Mouse (Mus musculus) kidney, postnatal 0 days (tissue): ENCODE data around the gene Zfp385b. TPM values are rescaled to one million over a fixed set of nuclear protein-coding genes. Genes with fewer than 3 reads are reported as not detected.

Source experiments
- ATAC-seq: fragments of 200-750 bp; cut with Nextera tagmentation; replicated peaks from 2 replicates; pipeline ENCODE4 v1.8.0; 2017; ENCODE audit warnings: low read depth, moderate number of reproducible peaks, moderate TSS enrichment, moderate library complexity; ENCODE audit not compliant: low FRiP score
- DNase-seq: peaks from one replicate; pipeline ENCODE4 v3.0.0-alpha.2; 2016; ENCODE audit warnings: low spot score
- H3K27ac ChIP-seq: fragments of 300-500 bp; sonication (generic); 2 replicates; pipeline ENCODE4 v1.5.1; 2014; ENCODE audit warnings: mild to moderate bottlenecking
- H3K27me3 ChIP-seq: fragments of 300-500 bp; sonication (generic); 2 replicates; pipeline ENCODE4 v1.6.1; 2014; ENCODE audit warnings: low read length, mixed read lengths; ENCODE audit not compliant: insufficient read depth
- H3K36me3 ChIP-seq: fragments of 300-500 bp; sonication (generic); 2 replicates; pipeline ENCODE4 v1.6.1; 2014; ENCODE audit warnings: low read length, mixed read lengths; ENCODE audit not compliant: insufficient read depth
- H3K4me1 ChIP-seq: fragments of 300-500 bp; sonication (generic); replicated peaks from 2 replicates; pipeline ENCODE4 v1.6.1; 2014; ENCODE audit warnings: antibody characterized with exemption, low read length, mixed read lengths; ENCODE audit not compliant: insufficient read depth
- H3K4me2 ChIP-seq: fragments of 300-500 bp; sonication (generic); 2 replicates; pipeline ENCODE4 v1.6.1; 2014; ENCODE audit warnings: mild to moderate bottlenecking, low read length, moderate library complexity, mixed read lengths
- H3K4me3 ChIP-seq: fragments of 300-500 bp; sonication (generic); replicated peaks from 2 replicates; pipeline ENCODE4 v1.5.1; 2014; ENCODE audit warnings: low read depth, low read length
- H3K9ac ChIP-seq: fragments of 300-500 bp; sonication (generic); 2 replicates; pipeline ENCODE4 v1.6.1; 2014; ENCODE audit warnings: low read depth, low read length
- H3K9me3 ChIP-seq: fragments of 300-500 bp; sonication (generic); replicated peaks from 2 replicates; pipeline ENCODE4 v1.6.1; 2016; ENCODE audit warnings: low read length, inconsistent platforms, mixed read lengths
- CTCF ChIP-seq: IDR thresholded peaks from 2 replicates; pipeline ENCODE4 v1.5.1; 2016; ENCODE audit warnings: antibody characterized with exemption, low read depth, mild to moderate bottlenecking, moderate library complexity
- WGBS: fragments of 180-500 bp; shearing (Covaris S2); extraction: QIAGEN DNeasy Blood & Tissue Kit; methylation state at CpG from one replicate; pipeline ENCODE4 v1.1.7; 2014; 5-methylcytosine and 5-hydroxymethylcytosine counted together
- polyA plus RNA-seq: library from polyadenylated mRNA; unstranded; fragments of >200 nt; fragmentation: Nextera tagmentation; extraction: Ambion mirVana; gene quantifications from 2 replicates; pipeline ENCODE4 v1.2.1, GENCODE M21; 2015

Gene Zfp385b
- polyA plus RNA-seq, 1 experiment from 2014 or later: 9.9 TPM

- Histone ChIP-seq H3K27me3 (no peaks in the 10 kb centered on the region), H3K4me3 (no peak overlapping the region), H3K36me3 (no peaks in the 10 kb centered on the region), H3K9me3 (no peaks in the 10 kb centered on the region), H3K27ac (no peak overlapping the region), H3K9ac (no peak overlapping the region), H3K4me2 (peak overlapping the region; percentile 54), H3K4me1 (no peaks in the 10 kb centered on the region)
- DNase-seq (no peak), ATAC-seq (no peak; the same call in 1 of the 2 replicates)
- no peak for TF ChIP-seq CTCF
- 28% methylated on average over 13 of the region's 13 CpGs for WGBS
Measured at GRCm38 (mm10) chr2:77402329-77402728, 417.1 kb downstream of the Zfp385b start.

- H3K4me1 ChIP-seq: no peaks in the 10 kb centered on the region
- DNase-seq (peak; percentile 50), ATAC-seq (peak; percentile 46; the same call in 1 of the 2 replicates)
- no peak overlapping the region; the same call in 1 of the 2 replicates for H3K9ac ChIP-seq
- TF ChIP-seq CTCF: peak; percentile 54
- H3K9me3 ChIP-seq: no peaks in the 10 kb centered on the region
- H3K36me3 ChIP-seq: no peaks in the 10 kb centered on the region
- no peaks in the 10 kb centered on the region for H3K27me3 ChIP-seq
- 9% methylated on average over 13 of the region's 13 CpGs for WGBS
- no peak overlapping the region for H3K4me3 ChIP-seq
- peak overlapping the region; percentile 54 for H3K4me2 ChIP-seq
- H3K27ac ChIP-seq: no peak overlapping the region
Measured at GRCm38 (mm10) chr2:77401438-77402235, 417.8 kb downstream of the Zfp385b start.

- no peak overlapping the region for H3K27ac ChIP-seq
- no peak overlapping the region for H3K4me2 ChIP-seq
- H3K4me3 ChIP-seq: no peak overlapping the region
- no peaks in the 10 kb centered on the region for H3K9me3 ChIP-seq
- DNase-seq (no peak), ATAC-seq (no peak)
- H3K36me3 ChIP-seq: no peaks in the 10 kb centered on the region
- TF ChIP-seq CTCF: no peak
- H3K27me3 ChIP-seq: no peaks in the 10 kb centered on the region
- no peaks in the 10 kb centered on the region for H3K4me1 ChIP-seq
- 92% methylated on average over 7 of the region's 7 CpGs for WGBS
- no peak overlapping the region for H3K9ac ChIP-seq
Measured at GRCm38 (mm10) chr2:77393881-77394280, 425.6 kb downstream of the Zfp385b start.

- TF ChIP-seq CTCF: no peak
- ATAC-seq: no peak
Measured at GRCm38 (mm10) chr2:77388186-77388585, 431.3 kb downstream of the Zfp385b start.

GRCm38 (mm10) chr2:77386515-77386914 is 432.9 kb downstream of the Zfp385b start:
- TF ChIP-seq CTCF: peak; percentile 86
- Histone ChIP-seq H3K4me2 (no peak overlapping the region), H3K9me3 (no peaks in the 10 kb centered on the region), H3K4me1 (no peaks in the 10 kb centered on the region), H3K36me3 (no peaks in the 10 kb centered on the region), H3K27ac (no peak overlapping the region), H3K4me3 (no peak overlapping the region), H3K27me3 (no peaks in the 10 kb centered on the region), H3K9ac (no peak overlapping the region)
- DNase-seq (peak; percentile 69), ATAC-seq (no peak)
- 24% methylated on average over 5 of the region's 5 CpGs for WGBS

More at GRCm38 (mm10) chr2:77388186-77388585, 431.3 kb downstream of the Zfp385b start:
- no peaks in the 10 kb centered on the region for H3K27me3 ChIP-seq
- H3K4me3 ChIP-seq: no peak overlapping the region
- H3K9me3 ChIP-seq: no peaks in the 10 kb centered on the region
- DNase-seq: no peak
- no peaks in the 10 kb centered on the region for H3K36me3 ChIP-seq
- WGBS: 78% methylated on average over 6 of the region's 6 CpGs
- H3K4me1 ChIP-seq: no peaks in the 10 kb centered on the region
- H3K27ac ChIP-seq: no peak overlapping the region
- no peak overlapping the region for H3K4me2 ChIP-seq
- no peak overlapping the region for H3K9ac ChIP-seq

- H3K27ac ChIP-seq: no peak overlapping the region
- no peak for ATAC-seq
- no peaks in the 10 kb centered on the region for H3K36me3 ChIP-seq
- H3K4me3 ChIP-seq: no peak overlapping the region
- H3K4me1 ChIP-seq: no peaks in the 10 kb centered on the region
- no peak overlapping the region for H3K9ac ChIP-seq
- DNase-seq: no peak
- 76% methylated on average over 5 of the region's 5 CpGs for WGBS
- TF ChIP-seq CTCF: no peak
- H3K4me2 ChIP-seq: no peak overlapping the region
- no peaks in the 10 kb centered on the region for H3K27me3 ChIP-seq
- no peaks in the 10 kb centered on the region for H3K9me3 ChIP-seq
Measured at GRCm38 (mm10) chr2:77382766-77383165, 436.7 kb downstream of the Zfp385b start.
